Mouse (Mus musculus): ENCODE measurements around the gene Adprhl2.

The Adprhl2 gene

DNA sequence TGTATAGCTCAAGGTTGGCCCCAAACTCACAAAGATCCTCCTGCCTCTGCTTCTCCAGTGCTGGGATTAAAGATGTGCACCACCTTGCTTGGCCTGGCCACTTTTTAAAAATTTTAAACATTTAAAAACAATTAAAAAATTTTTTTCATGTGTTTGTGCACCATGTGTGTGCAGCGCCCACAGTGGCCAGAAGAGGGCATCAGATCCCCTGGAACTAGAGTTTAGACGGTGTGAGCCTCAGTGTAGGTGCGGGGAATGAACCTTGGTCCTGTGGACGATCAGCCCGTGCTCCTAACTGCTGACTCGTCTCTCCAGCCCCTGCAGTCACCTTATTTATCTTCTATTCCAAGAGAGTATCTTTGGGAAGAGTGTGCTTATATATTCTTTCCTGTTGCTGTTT lies 15.4 kb downstream of the Adprhl2 start:
- no peak for DNase-seq (ENCODE audit: low read depth)

DNA sequence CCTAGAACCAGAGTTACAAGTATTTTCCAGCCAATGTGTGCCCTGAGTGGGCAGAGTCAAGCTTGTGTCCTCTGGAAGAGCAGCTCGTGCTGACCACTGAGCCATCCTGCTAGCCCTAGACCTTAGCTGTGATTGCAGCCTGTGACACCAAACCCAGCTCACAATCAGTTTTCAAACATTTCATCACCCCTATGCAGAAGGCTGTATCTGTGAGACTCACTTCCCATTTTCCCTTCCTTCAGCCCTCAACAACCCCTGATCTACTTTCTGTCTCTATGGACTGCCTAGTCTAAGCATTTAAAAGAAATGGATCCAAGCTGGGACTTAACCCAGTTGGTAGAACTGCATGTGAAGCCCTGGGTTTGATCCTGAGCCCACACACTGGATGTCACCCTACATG lies 16.1 kb downstream of the Adprhl2 start:
- no peak for DNase-seq (ENCODE audit: low read depth)

DNA sequence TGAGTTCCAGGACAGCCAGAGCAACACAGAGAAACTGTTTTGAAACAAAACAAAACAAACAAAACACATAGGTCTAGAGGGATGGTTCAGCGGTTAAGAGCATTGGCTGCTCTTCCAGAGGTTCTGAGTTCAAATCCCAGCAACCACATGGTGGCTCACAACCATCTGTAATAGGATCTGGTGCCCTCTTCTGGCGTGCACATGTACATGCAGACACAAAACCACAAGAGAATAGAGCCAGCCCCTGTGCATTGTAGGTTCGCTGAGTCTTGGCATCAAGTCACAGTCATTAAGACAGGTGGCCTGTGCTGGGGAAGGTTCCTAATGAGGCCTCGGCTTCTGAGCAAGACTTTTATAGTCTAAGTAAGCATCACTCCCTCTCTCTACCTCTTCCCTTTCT lies 17.6 kb downstream of the Adprhl2 start:
- no peak for DNase-seq (ENCODE audit: low read depth)

DNA sequence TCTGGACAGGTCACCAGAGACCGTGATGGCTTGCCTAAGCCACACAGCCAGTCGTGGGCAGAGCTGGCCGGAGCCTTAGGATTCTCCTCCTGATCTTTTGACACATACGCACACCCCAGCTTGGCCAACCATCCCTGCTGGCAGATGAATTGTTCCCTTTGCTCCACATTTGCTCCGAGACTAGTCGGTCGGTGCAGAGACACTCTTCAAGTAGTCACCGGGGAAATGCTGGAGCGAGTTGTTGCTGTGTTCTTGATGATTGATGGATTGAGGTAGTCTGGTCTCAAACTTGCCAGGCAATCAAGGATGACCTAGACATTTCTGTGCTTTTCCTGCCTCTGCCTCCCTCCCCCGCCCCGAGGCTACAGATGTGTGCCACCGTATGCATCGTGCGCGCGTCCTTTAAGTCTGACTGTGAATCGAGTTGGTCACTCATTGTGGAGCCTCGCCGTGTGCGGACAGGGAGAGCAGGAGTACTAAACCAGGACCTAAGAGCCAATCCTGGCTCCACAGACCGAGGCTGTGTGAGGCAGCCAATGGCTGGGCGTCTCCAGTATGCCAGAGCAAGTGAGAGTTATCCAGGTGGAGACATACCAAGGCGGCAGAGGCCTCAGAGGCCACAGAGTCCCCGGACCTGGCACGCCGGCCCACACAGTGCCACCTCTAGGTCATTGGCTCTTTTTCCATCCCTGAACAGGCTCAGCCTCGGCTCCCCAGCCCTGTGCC lies 19.8 kb downstream of the Adprhl2 start:
- no peak for DNase-seq (ENCODE audit: low read depth)

DNA sequence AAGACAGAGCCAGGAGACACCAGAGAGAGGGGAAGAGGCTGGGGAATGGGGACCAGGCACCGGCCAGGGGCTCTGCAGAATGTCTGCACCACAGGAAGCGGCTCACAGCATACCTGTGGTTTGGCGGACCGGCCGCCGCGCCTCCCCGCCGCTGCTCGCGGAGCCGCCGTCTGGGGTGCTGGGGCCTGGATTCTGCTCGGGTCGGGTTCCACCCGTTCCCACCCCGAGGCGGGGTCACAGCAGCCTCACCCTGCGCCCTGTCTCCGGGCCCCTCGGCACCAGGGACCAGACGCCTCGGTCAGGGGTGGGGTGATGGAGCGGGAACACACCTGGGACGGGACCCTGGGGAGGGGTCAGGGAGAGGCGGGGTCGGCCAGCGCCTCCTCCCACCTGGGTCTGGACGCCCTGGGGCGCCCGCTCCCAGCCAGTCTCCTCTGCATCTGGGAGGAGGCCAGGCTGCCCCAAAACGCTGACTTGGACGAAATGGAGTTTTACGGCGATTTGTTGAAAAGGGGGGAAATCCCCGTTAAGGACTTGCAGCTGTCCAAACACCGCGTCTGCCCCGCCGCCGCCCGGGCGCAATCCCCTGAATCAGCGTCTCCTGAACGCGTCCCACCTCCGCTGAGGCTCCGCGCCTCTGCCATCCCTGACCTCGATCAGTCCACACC lies 20.5 kb downstream of the Adprhl2 start:
- DNase-seq (ENCODE audit: low read depth): no peak

DNA sequence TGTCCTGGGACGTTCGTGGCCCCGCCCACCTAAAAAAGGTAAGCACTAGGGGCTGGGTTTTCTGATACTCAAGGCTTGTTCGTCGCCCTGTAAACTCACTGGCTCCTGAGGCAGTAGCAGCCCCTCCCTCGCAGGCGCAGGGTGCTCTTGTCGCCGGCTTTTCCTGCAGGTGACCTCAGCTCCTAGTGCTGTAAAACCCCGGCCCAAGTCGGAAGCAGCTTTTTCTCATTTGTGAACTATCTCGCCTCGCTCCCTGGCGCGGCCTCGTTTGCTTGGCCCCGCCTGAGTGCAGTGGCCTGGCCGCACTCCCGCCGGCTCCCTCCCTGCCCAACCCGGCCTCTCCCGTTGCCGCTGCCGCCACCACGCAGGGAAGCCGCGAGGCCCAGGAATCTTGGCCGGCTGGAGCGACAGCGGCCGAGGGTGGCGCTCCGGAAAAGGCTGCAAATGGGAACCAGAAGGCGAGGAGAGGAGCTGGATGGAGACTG lies 24.8 kb downstream of the Adprhl2 start:
- DNase-seq (ENCODE audit: low read depth): no peak

DNA sequence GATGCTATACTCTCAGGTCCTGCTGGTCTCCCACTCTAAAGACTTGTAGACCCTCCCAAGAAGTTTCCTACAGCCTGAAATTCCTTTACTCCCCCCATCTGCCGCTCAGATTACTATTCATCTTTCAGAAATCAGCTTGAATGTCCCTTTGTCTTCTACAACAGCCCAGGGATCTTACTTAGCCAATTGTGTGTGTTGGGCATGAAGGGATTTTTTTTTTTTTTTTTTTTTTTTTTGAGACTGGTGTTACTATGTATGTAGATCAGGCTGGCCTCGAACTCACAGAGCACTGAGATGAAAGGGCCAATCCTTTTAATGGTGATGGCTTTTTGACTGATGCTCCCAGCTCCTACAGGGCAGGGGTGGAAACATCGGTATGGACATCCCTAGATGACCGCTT lies 25.6 kb downstream of the Adprhl2 start:
- no peak for DNase-seq (ENCODE audit: low read depth)

DNA sequence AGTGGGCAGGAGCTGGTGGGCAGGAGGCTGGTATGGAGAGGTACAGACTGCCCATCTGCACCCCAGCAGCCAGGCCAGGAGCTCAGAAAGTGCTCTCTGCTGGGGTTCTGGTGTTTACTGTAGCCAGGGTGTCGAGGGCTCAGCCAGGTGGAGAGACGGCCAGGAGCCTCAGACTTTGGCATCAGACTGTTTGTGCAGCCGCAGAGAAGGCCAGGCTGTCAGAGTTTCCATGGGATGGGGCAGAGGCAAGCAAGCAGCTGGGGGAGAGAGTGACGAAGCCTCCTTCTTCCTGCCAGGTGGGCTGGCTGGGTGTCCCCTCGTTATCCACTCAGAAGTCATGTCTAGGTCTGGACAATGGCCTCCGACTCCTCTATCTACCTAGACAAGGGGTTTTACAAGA lies 26.4 kb downstream of the Adprhl2 start:
- DNase-seq (ENCODE audit: low read depth): no peak

DNA sequence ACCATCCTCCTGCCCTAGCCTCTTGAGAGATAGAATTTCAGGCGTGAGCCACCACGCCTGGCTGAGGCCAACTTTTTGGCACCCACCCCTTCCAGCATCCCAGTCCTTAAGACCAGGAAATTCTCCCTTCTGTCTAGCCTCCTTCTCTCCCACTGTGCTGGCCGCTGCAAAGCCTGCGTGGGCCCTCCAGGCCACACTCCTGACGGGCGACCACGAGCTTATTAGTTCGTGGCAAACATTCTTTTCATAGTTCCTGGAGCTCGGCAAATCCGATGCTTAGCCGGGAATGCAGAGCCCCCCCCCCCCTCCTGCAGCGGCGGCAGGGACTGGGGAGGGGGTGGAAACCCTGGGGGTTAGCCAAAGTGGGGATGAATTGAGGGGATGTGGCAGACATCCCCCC lies 30.3 kb downstream of the Adprhl2 start:
- DNase-seq (ENCODE audit: low read depth): no peak

DNA sequence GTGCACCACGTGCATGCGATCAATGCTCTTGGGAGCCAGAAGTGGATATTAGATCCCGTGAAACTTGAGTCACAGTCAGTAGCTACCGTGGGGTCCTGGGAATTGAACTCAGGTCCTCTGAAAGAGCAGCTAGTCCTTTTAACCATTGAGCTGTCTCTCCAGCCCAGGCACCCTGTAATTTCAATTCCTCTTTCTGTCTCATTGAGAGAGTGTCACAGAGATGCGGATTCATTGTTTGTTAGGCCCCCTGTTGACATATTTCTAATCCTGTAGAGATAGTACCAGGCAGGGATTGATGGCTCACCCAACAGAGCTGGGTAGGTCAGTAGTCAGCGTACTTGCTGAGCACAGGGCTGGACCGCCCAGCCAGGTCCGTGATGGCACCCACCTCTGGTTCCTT lies 31.2 kb downstream of the Adprhl2 start:
- no peak for DNase-seq (ENCODE audit: low read depth)

DNA sequence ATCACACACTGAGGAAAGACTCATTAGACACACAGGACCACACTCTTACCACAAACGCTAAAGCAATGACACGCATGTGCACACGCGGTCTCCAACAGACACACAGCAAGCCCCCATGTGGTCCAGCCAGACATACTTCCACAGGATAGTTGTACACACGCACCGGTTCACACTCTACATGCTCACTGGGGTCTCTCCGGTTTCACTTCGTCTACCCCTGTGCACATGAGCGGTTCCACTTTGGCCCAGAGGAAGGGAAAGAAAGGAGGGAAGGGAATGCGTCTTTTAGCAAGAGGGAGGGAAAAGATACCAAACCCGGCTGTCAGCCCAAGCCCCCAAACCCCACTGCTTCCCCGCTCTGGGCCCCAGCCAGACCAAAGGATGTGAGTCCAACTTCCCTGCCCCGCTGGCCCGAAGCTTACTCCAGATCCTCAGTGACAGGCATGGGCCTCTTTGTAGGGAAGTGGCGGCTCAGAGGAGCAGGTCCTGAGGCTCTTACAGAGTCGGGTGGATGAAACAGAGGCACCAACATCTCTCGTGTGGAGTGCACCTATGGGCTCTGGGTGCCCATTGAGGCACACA lies 33.3 kb downstream of the Adprhl2 start:
- DNase-seq (ENCODE audit: low read depth): no peak

DNA sequence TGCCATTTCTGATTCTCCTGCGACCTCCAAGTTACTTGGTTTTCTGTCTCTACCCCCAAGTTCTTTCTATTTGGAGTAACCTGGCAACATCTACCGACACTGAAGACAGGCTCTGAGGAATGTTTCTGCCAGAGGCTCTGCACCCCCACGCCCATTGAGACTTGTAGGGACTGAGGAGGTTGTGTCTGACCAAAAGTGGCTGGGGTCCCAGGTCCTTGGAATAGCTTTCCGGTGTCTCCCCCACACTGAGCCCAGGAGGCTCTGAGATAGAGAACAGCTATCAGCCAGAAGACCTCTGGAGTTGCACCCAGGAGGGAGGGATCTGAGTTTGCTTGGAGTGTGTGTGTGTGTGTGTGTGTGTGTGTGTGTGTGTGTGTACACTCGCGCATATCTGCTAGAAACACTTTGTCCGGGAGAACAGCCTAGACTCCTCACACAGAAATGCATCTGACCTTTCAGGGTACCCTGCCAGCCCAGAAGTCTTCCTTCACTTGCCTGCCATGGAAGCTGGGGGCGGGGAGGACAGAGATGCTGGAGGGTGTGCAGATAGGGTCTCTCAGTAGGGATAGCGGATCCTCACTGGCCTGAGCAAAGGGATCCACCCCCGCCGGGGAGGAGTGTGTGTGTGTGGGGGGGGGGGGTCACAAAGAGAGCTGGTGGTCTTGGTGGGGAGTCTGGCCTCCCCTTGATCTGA lies 34.1 kb downstream of the Adprhl2 start:
- DNase-seq (ENCODE audit: low read depth): no peak

DNA sequence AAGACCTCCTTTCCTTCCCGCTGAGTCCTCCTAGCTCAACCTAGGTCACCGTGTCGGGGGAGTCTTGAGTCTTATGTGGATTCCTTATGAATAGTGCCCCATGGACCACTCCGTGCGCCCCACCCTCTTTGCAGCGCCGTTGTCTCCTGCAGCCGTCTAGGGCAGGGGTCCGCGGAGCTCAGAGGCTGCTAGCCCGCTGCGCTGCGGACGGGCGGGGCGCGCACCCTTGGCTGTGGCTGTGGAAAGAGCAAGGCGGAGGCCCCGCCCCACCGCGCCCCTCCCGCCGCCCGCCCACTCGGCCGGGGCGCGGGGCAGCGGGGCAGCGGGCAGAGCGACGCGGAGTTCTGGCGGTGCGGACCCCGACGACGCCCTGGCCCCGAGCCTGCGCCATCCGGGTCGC lies 35.0 kb downstream of the Adprhl2 start, which contains the start of gene Col8a2:
Gene Col8a2, plus strand, starts transcription at position 302 of the 400 bp plus-strand sequence.
- DNase-seq (ENCODE audit: low read depth): no peak

DNA sequence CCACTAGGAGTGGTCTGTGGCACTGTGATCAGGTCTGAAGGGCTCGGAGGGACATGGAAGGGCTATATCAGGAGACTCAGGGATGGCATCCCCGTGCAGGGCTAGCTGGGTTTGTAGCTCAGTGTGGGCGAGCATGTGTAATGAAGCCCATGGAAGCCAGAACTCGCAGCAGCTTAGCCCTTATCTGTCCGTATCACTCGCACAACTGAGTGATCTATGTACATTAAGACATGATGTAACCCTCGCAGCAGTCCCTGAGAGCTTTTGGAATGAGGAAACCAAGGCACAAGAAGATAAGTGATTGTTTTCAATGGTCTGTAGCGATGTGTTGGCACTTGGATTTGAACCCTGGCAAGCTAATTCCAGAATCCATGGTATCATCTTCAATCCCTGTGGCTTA lies 37.9 kb downstream of the Adprhl2 start:
- no peak for DNase-seq (ENCODE audit: low read depth)

DNA sequence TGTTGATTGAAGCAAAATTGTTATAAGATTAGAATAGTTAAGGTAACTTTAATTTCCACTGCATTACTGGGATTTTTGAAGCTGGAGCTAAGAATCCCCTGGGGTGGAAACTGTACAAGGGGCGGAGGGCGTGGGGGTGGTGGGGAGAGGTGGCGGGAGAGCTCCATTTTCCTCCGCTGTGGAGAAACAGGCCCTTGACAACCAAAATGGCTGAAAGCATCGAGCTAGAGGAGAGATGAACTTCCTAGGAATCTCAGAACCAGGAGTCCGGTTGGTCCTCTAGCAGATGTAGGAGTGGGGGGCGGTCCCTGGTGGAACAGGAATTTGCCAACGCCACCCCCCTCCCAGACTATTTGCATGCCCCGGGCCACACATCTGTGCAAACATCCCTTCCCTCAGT lies 39.8 kb downstream of the Adprhl2 start:
- DNase-seq (ENCODE audit: low read depth): no peak

DNA sequence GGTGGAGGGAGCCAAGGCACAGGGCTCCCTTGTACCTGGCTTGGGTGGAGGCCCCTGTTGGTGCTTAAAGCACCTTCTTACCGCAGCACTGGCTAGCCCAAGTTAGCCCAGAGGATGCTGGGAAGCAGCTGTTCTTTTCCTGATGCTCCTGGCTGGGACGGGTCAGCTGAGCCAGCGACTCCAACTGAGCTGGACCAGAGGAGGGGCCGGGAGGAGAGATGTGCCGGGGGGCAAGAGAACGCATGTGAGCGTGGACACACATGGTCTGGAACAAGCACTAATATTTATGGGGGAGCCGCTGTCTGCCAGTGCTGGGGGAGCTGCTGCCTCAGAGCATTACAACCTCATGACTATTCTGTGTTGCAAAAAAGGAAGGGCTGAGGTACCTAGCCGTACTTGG lies 42.5 kb downstream of the Adprhl2 start:
- no peak for DNase-seq (ENCODE audit: low read depth)

DNA sequence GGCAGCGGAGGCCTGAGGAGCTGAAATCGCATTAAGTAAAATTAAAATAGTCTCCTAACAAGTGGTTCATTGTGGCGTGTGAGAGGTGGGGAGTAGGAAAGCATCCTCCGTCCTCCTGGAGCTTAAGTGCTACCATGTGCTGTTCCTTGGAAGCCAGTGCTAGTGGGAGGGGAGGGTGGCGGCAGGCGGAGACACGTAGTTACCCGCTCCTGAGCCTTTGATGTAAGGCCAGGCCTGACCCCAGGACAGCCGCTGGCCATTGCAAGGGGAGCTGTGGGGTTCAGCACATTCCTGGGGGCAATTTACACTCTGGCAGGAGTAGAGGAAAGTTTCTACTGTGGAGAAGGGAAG lies 43.0 kb downstream of the Adprhl2 start:
- no peak for DNase-seq (ENCODE audit: low read depth)

DNA sequence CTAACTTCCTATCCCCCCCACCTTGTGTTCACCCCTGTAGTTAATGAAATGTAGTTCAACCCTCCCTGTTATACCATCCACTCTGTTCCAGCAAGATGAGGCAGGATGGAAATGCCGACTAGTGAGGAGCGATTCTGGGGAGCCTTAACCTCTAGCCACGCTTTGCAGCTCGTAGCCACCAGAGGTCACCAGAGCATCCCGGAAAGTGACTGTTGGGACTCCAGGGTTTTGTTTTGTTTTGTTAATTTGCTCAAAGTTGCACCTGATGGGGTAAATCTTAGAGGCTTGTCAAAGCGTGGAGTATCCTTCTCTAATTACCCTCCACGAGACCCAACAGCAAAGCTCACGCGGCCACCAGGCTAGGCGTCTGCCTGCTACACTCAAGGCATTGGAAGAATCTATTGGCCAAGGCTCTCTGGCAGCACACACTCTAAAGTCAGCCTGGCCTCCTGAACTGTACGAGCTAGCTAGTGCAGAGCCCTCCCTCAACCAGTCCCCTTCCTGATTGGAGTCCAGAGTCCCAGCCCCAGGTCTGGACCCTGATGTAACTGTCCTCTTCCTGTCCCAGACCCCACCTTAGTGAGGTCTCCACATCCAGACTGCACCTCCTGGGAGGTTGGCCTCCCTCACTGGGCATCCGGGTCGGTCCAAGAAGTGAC lies 43.5 kb downstream of the Adprhl2 start:
- DNase-seq (ENCODE audit: low read depth): no peak

DNA sequence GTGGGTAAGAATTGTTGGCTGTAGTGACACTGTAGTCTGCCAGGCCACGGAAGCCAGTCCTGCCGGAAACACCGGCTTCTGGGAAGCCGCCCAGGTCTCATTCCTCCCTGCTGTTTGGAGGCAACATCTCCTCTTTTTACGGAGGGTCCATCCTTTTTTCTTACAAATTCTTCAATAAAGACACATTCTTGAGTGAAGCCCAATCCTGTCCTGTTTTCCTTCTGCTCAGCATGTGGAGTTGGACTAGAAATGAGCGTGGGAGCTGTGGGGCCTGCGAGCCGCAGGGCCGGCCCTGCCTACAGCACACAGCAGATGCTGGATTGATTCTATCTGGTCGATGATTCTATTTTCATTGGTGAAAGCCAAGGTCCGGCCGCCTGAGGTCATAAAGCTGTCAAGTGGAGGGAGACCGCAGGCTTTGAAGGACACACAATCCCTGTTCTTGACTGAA lies 45.8 kb downstream of the Adprhl2 start:
- no peak for DNase-seq (ENCODE audit: low read depth)

DNA sequence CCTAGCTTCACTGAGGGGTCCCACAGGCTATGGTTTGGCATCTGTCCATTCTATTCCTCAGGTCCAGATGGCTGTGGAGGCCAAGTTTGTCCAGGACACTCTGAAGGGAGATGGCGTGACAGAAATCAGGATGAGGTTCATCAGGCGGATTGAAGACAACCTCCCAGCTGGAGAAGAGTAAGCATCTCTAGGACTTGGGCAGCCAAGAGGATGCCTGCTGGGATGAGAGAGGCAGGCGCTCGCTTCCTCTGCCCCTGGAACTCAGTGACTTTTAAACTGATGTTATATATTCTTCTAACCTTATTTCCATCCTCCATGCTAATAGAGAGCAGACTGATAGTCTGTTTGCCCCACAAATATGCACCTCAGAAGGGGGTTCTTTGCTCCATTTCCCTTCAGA lies 46.4 kb downstream of the Adprhl2 start:
- DNase-seq (ENCODE audit: low read depth): no peak

DNA sequence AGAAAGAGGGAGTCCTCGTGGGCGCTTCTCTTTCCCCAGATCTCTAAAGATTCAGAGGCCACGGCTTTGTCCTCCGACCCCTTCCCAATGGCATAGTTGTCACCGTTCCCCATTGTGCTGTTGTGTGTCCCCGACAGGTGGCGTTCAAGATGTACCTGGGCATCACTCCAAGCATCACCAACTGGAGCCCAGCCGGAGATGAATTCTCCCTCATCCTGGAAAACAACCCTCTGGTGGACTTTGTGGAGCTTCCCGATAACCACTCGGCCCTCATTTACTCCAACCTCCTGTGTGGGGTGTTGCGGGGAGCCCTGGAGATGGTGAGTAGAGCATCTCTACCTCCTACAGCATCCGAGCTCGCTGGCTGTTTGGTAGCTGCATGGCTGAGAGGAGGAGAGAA lies 47.8 kb downstream of the Adprhl2 start:
- DNase-seq (ENCODE audit: low read depth): no peak

DNA sequence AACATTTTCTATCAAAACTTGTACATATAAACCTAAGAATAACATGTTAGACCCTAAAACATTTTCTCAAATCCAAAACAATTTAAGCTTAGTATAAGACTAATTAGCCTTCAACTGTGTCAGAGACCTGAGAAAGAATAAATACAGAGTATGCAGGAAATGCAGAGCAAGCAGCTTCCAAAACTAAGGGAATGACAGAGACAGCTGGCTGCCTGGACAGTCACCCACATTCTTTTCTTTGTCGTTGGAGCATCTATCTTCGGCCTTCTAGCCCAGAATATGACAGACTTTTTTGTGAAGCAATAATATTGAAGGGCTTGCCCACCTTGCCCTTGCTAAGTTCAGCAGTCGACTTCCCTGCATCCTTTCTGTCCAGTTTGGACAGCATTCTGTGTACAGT lies 52.2 kb downstream of the Adprhl2 start:
- no peak for DNase-seq (ENCODE audit: low read depth)
